Mouse (Mus musculus) spleen, adult 2 months (tissue): Measurements from ENCODE around the gene Ptpn13. TPM values are rescaled to one million over a fixed set of nuclear protein-coding genes. Genes with fewer than 3 reads are reported as not detected.

Source experiments
- DNase-seq, 2 experiments: peaks; one replicate each; pipeline versions ENCODE4 v3.0.0 to v3.0.0-alpha.2; 2012 to 2021; ENCODE audit warnings: low spot score in 2 of 2, low read depth in 1 of 2
- H3K27ac ChIP-seq: fragments of 200-500 bp; 2 replicates; pipeline ENCODE4 v1.5.1; 2012; ENCODE audit warnings: low read length, inconsistent platforms; ENCODE audit not compliant: insufficient read depth
- H3K27me3 ChIP-seq: fragments of 200-500 bp; 2 replicates; pipeline ENCODE4 v1.6.1; 2012; ENCODE audit warnings: mild to moderate bottlenecking, moderate library complexity, low read length, inconsistent platforms; ENCODE audit not compliant: control insufficient read depth, insufficient read depth
- H3K36me3 ChIP-seq: fragments of 200-500 bp; 2 replicates; pipeline ENCODE4 v1.6.1; 2012; ENCODE audit warnings: mild to moderate bottlenecking, low read length, inconsistent platforms; ENCODE audit not compliant: control insufficient read depth, insufficient read depth
- H3K4me1 ChIP-seq: fragments of 200-500 bp; 2 replicates; pipeline ENCODE4 v1.6.1; 2011; ENCODE audit warnings: inconsistent platforms; ENCODE audit not compliant: control insufficient read depth, insufficient read depth, insufficient read length
- H3K4me3 ChIP-seq: fragments of 200-500 bp; 2 replicates; pipeline ENCODE4 v1.5.1; 2011; ENCODE audit warnings: mild to moderate bottlenecking, inconsistent platforms; ENCODE audit not compliant: insufficient read depth, insufficient read length; ENCODE audit errors: extremely low read depth
- CTCF ChIP-seq: fragments of 200-500 bp; IDR thresholded peaks from 2 replicates; pipeline ENCODE4 v1.5.1; 2011; ENCODE audit warnings: mild to moderate bottlenecking, inconsistent platforms; ENCODE audit not compliant: insufficient read depth, insufficient read length, insufficient replicate concordance; ENCODE audit errors: extremely low read depth
- POLR2A ChIP-seq: fragments of 200-500 bp; IDR thresholded peaks from 2 replicates; pipeline ENCODE4 v1.6.1; 2011; ENCODE audit warnings: low read depth, low read length, inconsistent platforms
- WGBS: fragments of 180-500 bp; shearing (Covaris S2); methylation state at CpG from one replicate; pipeline ENCODE4 v1.1.7; 2018; 5-methylcytosine and 5-hydroxymethylcytosine counted together
- polyA plus RNA-seq: library from polyadenylated mRNA; depleted of rRNA; stranded (reverse); fragments of >200 nt; gene quantifications from 2 replicates; pipeline ENCODE4 v1.2.3, GENCODE M21; 2012

The Ptpn13 gene
- polyA plus RNA-seq, 1 experiment: 1.8 TPM

DNA sequence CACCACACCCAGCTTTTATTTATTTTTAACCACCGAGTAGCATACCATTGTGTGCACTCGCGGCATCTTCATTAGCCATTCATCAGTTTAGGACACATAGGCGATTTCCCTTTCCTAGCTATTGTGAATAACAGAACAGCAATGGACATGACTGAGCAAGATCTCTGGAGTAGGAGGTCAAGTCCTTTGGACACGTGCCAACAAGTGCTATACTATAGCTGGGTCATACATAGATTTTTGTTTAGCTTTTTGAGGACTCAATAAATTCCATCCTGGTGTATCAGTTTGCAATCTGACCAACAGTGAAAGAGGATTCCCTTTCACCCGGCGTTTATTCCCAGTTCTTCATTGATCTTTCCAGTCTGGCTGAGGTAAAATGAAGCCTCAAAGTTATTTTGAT is 41.0 kb upstream of the Ptpn13 start:
- Histone ChIP-seq H3K4me3 (no peak overlapping the region), H3K27ac (no peak overlapping the region), H3K4me1 (no peaks in the 10 kb centered on the region), H3K27me3 (no peaks in the 10 kb centered on the region), H3K36me3 (no peaks in the 10 kb centered on the region)
- WGBS: 80% methylated on average over 7 of the region's 7 CpGs
- no peak for DNase-seq
- no peak for TF ChIP-seq POLR2A
- TF ChIP-seq CTCF: no peak

- 72% methylated on average over 8 of the region's 8 CpGs for WGBS
- Histone ChIP-seq H3K27ac (peak overlapping the region; percentile 45; the same call in 1 of the 2 replicates), H3K27me3 (no peaks in the 10 kb centered on the region), H3K4me3 (no peak overlapping the region), H3K36me3 (no peaks in the 10 kb centered on the region), H3K4me1 (no peaks in the 10 kb centered on the region)
- no peak for TF ChIP-seq CTCF
- no peak for TF ChIP-seq POLR2A
- no peak for DNase-seq
Observed at GRCm38 (mm10) chr5:103387540-103388026, 37.4 kb upstream of the Ptpn13 start.

GRCm38 (mm10) chr5:103389415-103389814 is 35.6 kb upstream of the Ptpn13 start:
- TF ChIP-seq POLR2A (no peak), CTCF (no peak)
- no peak overlapping the region for H3K4me3 ChIP-seq
- H3K36me3 ChIP-seq: no peaks in the 10 kb centered on the region
- H3K27me3 ChIP-seq: no peaks in the 10 kb centered on the region
- no peak for DNase-seq
- H3K27ac ChIP-seq: no peak overlapping the region
- 46% methylated on average over 5 of the region's 5 CpGs for WGBS
- H3K4me1 ChIP-seq: no peaks in the 10 kb centered on the region

DNA sequence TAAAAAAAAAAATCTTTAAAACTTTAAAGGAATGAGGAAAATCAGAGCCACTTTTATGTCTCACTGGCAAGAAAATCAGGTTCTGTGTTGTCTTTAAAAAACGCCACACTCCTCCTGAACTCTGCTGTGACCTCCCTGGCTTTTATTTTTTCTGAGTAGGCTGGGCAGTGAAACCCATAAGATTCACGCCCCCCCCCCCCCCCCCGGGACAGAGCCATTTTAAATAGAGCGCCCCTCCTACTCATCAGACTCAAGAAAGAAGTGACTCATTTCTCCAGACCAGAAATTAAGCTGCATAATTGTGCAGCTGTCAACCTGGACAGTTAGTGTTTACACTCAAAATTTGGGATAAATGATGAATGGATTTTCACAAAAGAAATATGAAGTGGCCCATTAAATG is 31.8 kb upstream of the Ptpn13 start:
- H3K4me3 ChIP-seq: no peak overlapping the region
- WGBS: 41% methylated on average over 4 of the region's 4 CpGs
- no peaks in the 10 kb centered on the region for H3K27me3 ChIP-seq
- H3K4me1 ChIP-seq: no peaks in the 10 kb centered on the region
- no peaks in the 10 kb centered on the region for H3K36me3 ChIP-seq
- no peak for DNase-seq
- TF ChIP-seq POLR2A (no peak), CTCF (no peak)
- no peak overlapping the region for H3K27ac ChIP-seq

DNA sequence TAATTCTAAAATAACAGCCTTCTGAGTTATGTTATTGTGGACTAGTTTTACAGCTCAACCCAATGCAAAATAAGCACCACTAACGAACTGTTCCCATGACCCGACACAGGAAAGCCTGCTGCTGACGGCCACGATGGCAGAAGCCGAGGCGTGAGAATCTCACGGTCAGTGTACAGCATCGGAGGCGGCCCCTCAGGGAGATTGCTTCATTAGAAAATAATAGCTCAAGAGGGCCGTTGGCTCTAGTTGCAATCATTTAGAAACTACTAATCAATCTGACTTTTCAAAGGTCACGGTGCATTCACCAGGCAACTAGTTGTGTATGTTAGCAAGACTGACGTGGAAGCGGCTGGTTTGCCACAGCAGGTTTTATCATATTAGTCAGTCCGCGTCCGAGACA is 31.2 kb upstream of the Ptpn13 start:
- no peaks in the 10 kb centered on the region for H3K27me3 ChIP-seq
- no peaks in the 10 kb centered on the region for H3K4me1 ChIP-seq
- no peak overlapping the region for H3K4me3 ChIP-seq
- DNase-seq: no peak
- no peaks in the 10 kb centered on the region for H3K36me3 ChIP-seq
- no peak for TF ChIP-seq CTCF
- TF ChIP-seq POLR2A: no peak
- H3K27ac ChIP-seq: no peak overlapping the region
- WGBS: 86% methylated on average over 16 of the region's 16 CpGs

- H3K4me1 ChIP-seq: no peaks in the 10 kb centered on the region
- no peaks in the 10 kb centered on the region for H3K27me3 ChIP-seq
- WGBS: 88% methylated on average over 5 of the region's 5 CpGs
- no peak overlapping the region for H3K4me3 ChIP-seq
- no peak for TF ChIP-seq CTCF
- no peak for TF ChIP-seq POLR2A
- no peak for DNase-seq
- H3K36me3 ChIP-seq: no peaks in the 10 kb centered on the region
- no peak overlapping the region for H3K27ac ChIP-seq
Observed at GRCm38 (mm10) chr5:103395683-103396082, 29.3 kb upstream of the Ptpn13 start.

GRCm38 (mm10) chr5:103397429-103397828 is 27.6 kb upstream of the Ptpn13 start:
- Histone ChIP-seq H3K4me1 (no peaks in the 10 kb centered on the region), H3K27me3 (no peaks in the 10 kb centered on the region), H3K27ac (no peak overlapping the region), H3K36me3 (no peaks in the 10 kb centered on the region), H3K4me3 (no peak overlapping the region)
- no peak for DNase-seq
- no peak for TF ChIP-seq POLR2A
- TF ChIP-seq CTCF: no peak
- WGBS: 90% methylated on average over 4 of the region's 4 CpGs
